Mouse (Mus musculus): ENCODE results near the gene Zp1.
A peak's percentile ranks its signal among the peaks of the same experiment; 100 is the strongest.

Gene Zp1

GRCm38 (mm10) chr19:10921058-10921457 lies 626 bp upstream of the Zp1 start:
- DNase-seq, result no peak

GRCm38 (mm10) chr19:10918321-10918991 lies 2.0 kb downstream of the Zp1 start:
- no peak for DNase-seq

GRCm38 (mm10) chr19:10916506-10916905 lies 3.9 kb downstream of the Zp1 start:
- DNase-seq, result no peak

DNA sequence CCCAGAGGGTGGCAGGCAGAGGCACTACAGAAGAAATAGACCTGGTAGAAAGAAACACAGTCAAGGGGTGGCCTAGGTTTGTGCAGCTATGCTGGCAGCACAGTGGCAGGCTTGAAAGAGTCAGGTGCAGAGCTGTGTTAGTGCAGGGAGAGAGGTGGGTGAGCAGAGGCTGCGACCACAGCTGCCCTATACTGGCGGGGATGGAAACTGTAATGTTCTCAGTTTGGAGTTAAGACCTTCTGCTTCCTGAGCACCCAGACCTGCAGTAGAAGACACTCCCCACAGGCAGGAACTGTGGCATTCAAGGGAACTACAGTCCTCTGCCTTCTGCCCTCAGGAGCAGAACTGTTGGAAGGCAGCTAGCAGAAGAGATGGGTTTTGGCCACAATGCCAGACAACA lies 5.6 kb downstream of the Zp1 start:
- no peak for DNase-seq

DNA sequence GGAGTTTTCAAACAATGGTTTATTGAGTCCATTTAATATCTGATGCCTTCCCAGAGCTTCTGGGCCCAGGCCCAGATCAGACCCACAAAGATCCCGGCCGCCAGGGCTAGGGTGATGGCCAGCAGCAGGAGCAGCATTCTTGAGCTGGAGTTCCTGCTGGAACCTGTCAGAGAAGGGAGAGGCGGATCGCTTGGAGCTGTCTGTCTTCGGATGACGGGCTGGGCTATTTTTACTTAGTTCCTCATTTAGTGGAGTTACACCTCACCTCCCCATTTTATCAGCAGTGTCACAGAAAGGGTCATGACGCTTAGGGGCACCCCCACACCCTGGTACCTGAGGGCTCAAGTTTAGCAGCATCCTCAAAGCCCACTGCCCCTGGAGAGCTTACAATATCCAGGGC lies 6.1 kb downstream of the Zp1 start:
- DNase-seq, result no peak

DNA sequence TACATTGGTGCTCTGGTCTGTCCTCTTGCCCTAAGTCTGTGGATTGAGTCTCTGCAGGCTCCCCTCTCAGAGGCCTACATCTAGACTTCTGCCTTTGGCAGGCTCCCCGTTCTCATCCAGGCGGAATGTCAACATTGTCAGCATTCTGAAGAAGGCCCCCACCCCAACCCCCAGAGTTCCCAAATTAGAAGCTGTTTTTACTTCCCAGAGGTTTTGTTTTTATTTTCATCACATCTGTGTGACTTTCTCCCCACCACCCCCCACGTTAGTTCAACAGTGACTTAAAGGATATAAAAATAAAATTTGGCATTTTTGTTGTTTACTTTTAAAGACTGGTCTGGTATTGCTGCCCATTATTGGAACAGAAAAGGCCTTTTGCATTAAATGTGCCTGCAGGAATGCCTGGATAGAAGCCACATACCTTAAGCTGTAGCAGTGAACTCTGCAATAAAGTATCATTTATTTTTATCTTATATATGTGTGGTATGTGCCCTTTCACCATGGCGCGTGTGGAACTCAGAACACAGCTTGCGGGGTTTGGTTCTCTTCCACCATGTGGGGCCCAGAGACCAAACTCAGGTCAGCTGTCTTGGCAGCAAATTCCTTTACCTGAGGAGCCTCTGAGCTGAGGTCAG lies 11.2 kb downstream of the Zp1 start:
- no peak for DNase-seq

DNA sequence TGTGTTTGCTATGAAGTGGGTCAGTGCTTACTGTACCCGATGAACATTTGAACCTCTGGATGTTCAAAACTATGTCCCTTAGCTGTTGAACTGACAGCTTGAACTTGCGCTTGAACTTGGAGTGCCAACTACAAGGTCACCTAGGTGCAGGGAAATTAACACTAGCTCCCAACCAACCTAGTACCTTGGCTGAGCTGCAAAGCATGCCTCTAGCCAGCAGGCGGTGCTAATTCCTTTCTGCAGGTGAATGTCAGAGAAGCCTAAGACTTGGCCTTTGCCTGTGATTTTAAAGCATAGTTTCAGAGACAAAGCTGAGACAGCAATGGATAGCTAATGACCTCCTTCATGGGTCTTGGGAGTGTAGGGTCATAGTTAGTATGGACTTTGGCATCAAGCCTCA lies 12.5 kb downstream of the Zp1 start:
- no peak for DNase-seq

DNA sequence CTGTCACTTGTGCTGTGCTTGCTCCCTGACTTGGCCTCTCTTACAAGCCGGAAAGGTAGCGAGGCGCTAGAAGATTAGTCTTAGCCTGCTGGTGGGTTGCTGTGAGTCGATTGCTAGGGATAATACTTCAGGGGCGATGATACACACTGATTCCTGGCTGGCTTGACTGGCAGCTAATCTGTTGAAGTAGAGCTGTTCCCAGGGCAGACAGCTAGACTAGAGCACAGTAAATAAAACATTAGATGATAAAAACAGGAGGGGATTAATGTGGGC lies 14.8 kb downstream of the Zp1 start:
- no peak for DNase-seq

- DNase-seq, result no peak
These were observed 15.3 kb downstream of the Zp1 start for GRCm38 (mm10) chr19:10904927-10905727.

GRCm38 (mm10) chr19:10904512-10904911 lies 15.9 kb downstream of the Zp1 start:
- no peak for DNase-seq

DNA sequence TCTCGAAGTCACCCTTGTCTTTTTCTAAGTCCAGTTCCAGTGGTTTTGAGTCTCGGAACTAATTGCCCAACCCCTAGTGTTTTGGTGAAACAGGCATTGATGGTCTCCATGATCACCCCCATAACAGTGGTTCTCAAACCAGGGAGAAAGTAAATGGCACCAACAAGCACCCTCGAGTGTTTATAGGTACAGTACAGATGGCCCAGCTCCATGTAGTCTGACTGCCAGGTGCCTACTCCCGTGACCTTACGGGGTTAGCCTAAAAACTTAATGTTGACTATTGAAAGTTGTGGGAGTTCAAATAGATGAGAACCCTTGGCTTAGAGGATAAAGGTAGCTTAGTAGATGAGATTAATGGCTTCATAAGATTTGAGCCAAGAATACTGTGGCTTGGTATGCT lies 19.4 kb downstream of the Zp1 start:
- peak; percentile 1 for DNase-seq

DNA sequence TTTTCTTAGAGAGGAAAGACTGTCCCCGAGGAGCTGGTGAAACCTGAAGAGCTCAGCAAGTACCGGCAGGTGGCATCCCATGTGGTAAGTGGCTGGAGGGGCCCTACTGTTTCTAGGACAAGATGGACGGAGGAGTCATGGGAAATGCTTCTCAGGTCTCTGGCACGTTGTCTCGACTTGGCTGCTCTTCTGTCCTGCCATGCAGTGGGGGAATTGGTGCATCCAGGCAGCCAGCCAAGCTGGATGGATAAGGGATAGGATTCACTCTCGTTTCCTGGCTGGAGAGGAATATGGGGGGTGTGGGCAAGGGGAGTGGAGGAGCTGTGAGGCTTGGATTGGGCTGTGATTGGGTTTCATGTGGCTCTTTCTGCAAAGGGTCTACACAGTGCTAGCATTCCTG lies 20.1 kb downstream of the Zp1 start:
- no peak for DNase-seq

DNA sequence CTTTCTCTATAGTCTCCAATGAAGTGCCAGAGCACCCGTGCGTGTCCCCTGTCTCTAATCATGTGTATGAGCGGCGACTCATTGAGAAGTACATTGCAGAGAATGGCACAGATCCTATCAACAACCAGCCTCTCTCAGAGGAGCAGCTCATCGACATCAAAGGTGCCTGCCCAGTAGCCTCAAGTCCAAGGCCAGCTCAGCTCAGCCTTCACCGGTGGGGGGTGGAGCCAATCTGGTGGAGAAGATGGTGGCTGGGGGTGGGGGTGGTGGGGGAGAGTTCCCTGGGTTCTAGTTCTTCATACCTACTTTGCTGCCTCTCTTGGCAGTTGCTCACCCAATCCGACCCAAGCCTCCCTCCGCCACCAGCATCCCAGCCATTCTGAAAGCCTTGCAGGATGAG lies 22.9 kb downstream of the Zp1 start:
- DNase-seq, result no peak

GRCm38 (mm10) chr19:10896849-10897248 lies 23.6 kb downstream of the Zp1 start:
- no peak for DNase-seq

DNA sequence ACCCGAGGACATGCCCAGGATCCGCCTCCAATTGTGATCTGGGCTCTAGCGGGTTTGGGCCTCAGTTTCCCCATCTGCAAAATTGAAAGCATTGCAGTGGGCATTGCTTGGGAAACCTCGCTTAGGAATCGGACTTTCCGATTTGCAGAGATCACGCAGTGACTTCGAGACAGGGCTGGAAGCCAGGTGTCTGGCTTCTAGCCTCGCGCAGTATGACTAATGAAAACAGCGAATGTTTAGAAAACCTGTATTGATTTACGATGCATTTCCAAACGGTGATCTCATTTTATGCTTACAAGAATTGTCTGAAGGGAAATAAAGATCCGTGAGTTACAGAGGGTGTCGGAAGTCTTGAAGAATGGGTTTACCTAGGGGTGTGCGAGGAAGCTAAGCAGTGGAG lies 24.7 kb downstream of the Zp1 start:
- no peak for DNase-seq

GRCm38 (mm10) chr19:10895016-10895528 lies 25.4 kb downstream of the Zp1 start, which contains the start of gene Prpf19:
Gene Prpf19, plus strand, starts transcription at chr19:10895231.
- peak; percentile 98 for DNase-seq

DNA sequence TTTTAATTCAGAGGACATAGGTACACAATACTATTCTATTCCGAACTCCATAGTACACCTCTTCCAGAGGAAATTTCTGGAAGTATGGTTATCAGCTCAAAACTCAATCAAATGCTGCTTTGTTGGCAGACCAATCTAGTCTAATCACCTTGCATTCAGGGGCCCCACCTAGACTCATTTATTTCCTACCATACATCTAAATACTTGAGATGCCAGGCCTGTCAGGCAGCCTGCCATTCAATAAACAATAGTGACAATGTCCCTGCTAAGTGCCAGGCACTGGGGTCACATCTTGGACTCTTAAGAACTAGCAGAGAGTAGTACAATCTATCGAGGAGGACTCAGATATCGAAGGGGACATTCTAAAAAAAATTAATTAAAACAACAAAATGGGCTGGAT lies 28.2 kb downstream of the Zp1 start:
- no peak for DNase-seq

DNA sequence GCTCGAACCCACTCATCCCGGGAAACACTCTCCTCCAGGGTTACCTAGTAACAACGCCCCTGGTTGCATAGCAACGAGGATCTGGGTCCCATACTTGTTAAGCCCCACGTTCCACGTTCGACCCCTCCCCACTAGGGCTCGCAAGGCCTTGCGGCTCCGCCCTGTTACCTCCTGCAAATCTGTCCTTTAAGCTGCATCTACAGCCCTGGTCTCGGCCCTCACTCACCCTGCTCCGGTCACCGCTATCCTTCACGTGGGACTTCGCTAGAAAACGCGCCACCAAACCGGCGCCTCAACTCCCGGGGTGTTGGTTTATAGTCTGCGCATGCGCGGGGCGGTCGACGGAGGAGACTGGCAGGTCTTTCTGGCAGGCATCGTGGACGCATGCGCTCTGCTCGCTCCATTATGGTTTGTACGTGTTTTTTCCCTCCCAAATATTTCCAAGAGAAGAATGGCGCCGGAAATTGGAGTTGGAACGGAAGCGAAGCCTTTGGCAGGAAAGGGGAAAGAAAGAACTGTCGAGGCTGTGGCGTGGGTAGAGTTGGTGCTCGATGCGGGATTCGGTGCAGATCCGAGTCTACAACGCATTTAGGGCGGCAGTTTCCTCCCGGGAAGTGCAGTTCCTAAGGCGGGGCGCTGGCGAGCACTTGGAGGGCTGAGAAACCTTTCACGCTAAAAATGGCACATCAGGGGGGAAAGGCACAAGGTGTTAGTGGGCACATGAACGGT lies 38.8 kb downstream of the Zp1 start, which contains the start of gene Tmem109:
Tmem109 (minus strand) TSS at position 576 of the 729 bp plus-strand sequence.
- DNase-seq, result peak; percentile 97

- no peak for DNase-seq
These were observed 39.4 kb downstream of the Zp1 start for GRCm38 (mm10) chr19:10880975-10881425.

GRCm38 (mm10) chr19:10880085-10880974 lies 40.1 kb downstream of the Zp1 start:
- peak; percentile 75 for DNase-seq

GRCm38 (mm10) chr19:10878201-10878837 lies 42.1 kb downstream of the Zp1 start:
- peak; percentile 84 for DNase-seq

Measured in cerebellum, adult 11-12 months (tissue).